Mouse (Mus musculus): Measurements from ENCODE around the gene Abhd5. TPM values are rescaled to one million over a fixed set of nuclear protein-coding genes. Genes with fewer than 3 reads are reported as not detected.

Abhd5 gene
- 27.8 TPM for polyA plus RNA-seq (2015; fragmentation: Illumina TruSeq; extraction: RNeasy Lipid Tissue Mini Kit (QIAGEN cat#74804); ENCODE audit: low read depth, low replicate concordance)

GRCm38 (mm10) chr9:122351303-122352024 lies at the start of gene Abhd5:
TSS of gene Abhd5 (plus strand) at chr9:122351608.

Other genes starting within 250 kb of the Abhd5 start
- 69.7 TPM for gene Snrk, start 234.3 kb upstream of the Abhd5 start, polyA plus RNA-seq (2015; fragmentation: Illumina TruSeq; extraction: RNeasy Lipid Tissue Mini Kit (QIAGEN cat#74804); ENCODE audit: low read depth, low replicate concordance)
- 18.2 TPM for gene Ano10, start 57.2 kb upstream of the Abhd5 start, polyA plus RNA-seq (2015; fragmentation: Illumina TruSeq; extraction: RNeasy Lipid Tissue Mini Kit (QIAGEN cat#74804); ENCODE audit: low read depth, low replicate concordance)

All from brain, adult 10 weeks (tissue).